Mouse (Mus musculus): ENCODE measurements around the gene Gm5089.

GRCm38 (mm10) chr14:122474891-122475556 lies 24.1 kb upstream of the Gm5089 start, which contains the start of gene Zic2:
- TF ChIP-seq E2F4 (IDR thresholded peaks at IDR 0.05; ENCODE audit: insufficient read depth), result no peak
- peak; percentile 20 for TF ChIP-seq POLR2AphosphoS2 (IDR thresholded peaks at IDR 0.05; ENCODE audit: insufficient read length, low read depth)
- peak; percentile 52 for TF ChIP-seq POLR2A (IDR thresholded peaks at IDR 0.05; ENCODE audit: insufficient read length, low read depth)
- TF ChIP-seq SRF (IDR thresholded peaks at IDR 0.05; ENCODE audit: control insufficient read depth, insufficient read length, low read depth), result no peak
- no peak for TF ChIP-seq MAX (IDR thresholded peaks at IDR 0.05; ENCODE audit: low read depth)
